Mouse (Mus musculus): ENCODE measurements around the gene Ccdc167. TPM values are rescaled to one million over a fixed set of nuclear protein-coding genes. Genes with fewer than 3 reads are reported as not detected.

Gene Ccdc167
- total RNA-seq (2021): 10 to 100 TPM; 12.7 to 17.2 TPM
- long read RNA-seq, experiment 1, transcript Ccdc167-202 (4 exons, 1,397 nt): major isoform, 15 of 18 reads
- long read RNA-seq, experiment 1, partial matches to known transcripts: 1 of 18 reads
- long read RNA-seq, experiment 1, other reads (novel, unspliced or antisense): 2 of 18 reads
- long read RNA-seq, experiment 2, full-length matches to known transcripts: 20 of 22 reads
- long read RNA-seq, experiment 2, partial matches to known transcripts: 1 of 22 reads
- long read RNA-seq, experiment 2, other reads (novel, unspliced or antisense): 1 of 22 reads

DNA sequence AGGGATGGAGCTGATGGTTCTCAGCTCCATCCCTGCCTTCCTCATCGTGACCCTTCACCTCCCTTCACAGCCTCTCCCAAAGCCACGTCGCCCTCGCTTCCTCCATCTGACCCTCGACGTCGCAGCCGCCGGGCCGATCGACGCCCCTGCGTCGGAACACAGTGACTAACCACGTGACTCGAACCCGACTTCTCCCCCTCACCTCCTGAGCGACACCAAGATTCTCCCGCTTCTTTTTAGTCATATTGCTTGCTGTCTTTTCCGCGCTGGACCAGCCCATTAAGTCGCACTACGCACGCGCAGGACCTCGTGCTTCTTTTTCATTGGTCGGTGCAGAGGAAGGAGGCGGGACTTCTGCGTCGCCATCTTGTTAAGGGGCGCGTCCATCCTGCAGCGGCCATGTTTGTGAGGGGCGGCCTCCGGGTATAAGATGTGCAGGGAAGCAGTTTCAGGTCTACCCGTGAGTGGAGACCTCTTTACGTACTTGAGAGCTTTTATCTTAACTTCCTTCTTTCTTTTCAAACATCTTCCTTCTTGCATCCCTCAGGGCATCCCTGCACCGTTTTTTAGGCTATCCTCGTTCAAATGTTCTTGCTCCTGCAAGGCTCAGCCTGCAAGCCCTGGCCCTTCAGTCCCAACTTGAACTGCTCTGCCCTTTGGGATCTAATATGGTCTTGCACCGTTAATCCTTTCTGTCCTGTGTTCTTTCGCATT is at the start of gene Ccdc167:
Gene Ccdc167 (minus strand): TSS at position 313 of the 714 bp plus-strand sequence.
- peak; percentile 97 for DNase-seq

DNA sequence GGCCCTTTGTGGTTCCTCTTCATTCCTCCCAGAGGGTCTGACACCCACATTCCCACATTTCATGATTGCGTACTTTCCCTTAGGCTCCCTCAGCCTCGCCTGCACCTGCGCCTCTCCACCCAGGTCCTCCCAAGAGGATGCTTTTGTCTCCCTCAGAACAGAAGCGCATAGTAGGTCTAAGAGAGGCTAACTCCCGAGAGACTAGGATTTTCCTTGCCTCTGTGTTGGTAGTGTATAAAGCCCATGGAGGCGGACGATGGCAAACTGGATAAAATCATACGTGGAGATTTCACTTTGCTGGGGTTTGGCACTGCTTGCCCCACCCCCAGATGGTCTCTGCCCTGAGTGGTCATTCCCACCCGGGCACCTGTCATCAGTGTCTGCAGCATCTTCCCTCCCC is 48.5 kb upstream of the Ccdc167 start:
- no peak for DNase-seq

DNA sequence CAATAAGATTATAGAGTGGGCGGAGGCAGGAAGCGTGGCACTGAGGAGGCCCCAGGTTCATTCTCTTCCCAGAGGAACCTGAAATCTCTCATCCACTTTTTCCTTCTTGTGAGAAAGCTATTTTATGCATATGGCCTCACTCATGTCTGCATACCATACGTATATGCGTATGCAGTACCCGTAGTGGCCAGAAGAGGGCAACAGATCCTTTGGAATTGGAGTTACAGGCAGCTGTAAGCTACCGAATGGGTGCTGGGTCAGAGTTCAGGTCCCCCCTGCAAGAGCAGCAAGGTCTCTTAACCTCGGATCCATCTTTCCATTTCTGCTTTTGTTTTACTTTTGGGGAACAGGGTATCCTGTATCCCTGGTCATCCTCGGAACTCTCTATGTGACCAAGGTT is 45.7 kb upstream of the Ccdc167 start:
- peak; percentile 51 for DNase-seq

DNA sequence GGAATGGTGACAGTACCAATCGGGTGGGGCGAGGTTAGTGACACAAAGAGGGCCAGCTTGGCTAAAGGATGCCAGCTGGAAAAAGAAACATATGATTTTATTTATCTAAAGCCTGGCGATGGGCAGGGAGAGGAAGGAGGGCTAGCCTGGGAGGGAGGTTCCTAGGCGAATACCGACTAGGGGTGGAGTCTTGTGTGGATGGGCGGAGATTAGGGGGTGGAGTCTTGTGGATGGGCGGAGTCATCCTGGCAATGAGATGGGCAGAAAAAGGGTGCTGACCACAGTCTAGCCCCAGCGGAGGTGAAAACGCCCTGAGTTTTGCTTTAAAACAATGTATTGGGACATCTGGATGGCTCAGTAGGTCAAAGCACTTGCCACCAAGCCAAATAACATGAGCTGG is 45.1 kb upstream of the Ccdc167 start:
- DNase-seq: no peak

DNA sequence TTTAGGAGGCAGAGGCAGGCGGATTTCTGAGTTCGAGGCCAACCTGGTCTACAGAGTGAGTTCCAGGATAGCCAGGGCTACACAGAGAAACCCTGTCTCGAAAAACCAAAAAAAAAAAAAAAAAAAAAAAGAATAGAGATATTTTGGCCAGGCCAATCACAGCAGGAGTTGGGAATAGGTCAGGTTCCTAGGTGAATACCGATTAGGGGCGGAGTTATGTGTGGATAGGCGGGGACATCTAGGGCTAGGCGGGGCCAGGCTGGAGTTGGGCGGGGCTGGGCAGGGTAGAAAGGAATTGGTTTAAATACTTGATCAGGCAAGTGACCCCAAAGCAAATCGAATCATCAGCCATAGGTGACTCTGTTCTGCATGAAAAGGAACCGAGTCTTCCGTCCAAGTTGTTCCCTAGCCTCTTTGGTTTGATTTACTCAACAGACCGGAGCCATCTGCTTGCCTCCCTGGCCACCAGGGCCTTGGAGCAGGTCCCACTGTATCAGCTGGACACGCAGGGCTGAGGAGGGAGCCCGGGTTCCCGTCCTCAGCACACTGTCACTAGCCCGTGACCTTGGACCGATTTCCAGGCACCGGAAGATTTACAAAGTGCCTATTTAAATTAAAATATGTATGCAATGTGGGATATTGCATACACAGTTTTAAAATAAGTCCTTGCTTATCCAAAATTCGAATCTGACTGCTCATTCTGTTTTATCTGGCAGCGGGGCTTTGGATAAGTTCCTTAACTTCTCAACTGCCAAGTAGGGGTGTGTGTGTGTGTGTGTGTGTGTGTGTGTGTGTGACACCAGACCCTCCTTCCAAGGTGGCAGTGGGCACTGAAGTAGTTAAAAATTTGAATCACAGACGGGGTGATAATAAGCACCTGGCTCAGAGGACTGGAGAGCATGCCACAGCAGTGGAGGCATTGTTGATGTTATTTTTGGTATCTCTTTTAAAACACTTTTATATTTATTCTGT is 43.8 kb upstream of the Ccdc167 start:
- peak; percentile 34 for DNase-seq

DNA sequence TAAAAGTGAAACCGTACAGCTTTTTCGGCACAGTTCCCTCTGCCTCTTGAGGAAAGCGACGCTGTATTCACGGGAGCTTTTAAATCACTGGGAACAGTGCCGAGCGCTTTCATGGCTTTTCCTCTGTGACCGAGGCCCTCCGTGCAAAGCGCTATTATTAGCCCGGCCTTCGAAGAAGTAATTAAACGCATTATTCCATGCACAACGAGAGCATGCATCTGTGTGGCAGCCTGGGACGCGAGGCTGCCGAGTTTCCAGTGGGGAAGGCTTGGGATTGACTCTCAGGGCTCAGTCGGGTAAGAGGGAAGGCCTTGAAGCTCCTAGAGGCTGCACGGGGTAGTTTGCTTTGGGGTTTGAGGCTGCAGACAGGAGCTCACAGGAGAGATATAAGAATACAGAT is 43.1 kb upstream of the Ccdc167 start:
- peak; percentile 41 for DNase-seq

DNA sequence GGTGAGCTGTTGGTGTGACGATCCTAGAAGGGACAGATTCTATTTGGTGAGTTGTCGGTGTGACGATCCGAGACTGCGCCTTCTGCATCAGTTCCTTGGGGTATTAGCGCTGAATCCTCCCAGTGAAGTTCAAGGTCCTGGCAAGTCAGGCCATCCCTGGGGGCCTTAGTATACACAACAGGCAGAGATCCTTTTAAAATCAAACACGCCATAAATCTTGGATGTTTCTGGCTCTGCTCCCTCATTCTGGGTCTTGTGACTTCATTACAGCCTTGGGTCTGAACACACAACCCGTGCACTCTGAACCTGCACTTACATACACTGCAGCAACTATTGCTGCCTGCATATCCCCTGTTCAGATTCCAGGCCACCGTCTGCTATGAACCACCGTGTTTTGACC is 39.5 kb upstream of the Ccdc167 start:
- peak; percentile 55 for DNase-seq

DNA sequence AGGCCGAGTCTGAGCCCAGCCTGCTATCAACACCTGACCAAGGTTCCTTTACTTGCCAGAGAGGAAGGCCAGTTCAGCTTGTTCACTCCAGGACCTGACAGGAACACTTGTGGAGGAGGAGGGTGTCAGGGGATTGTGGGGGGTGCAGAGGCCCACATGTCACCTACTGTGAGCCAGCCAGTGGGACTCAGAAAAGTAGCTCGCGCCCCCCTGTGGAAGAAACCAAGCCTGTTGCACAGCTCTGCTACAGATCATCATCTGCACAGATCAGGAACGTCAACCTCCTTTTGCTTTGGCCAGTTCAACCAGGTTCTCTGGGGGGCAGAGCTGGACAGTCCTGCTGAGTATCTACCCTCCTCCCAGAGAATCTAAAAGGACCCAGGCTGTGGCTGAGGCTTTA is 37.7 kb upstream of the Ccdc167 start:
- DNase-seq: no peak

DNA sequence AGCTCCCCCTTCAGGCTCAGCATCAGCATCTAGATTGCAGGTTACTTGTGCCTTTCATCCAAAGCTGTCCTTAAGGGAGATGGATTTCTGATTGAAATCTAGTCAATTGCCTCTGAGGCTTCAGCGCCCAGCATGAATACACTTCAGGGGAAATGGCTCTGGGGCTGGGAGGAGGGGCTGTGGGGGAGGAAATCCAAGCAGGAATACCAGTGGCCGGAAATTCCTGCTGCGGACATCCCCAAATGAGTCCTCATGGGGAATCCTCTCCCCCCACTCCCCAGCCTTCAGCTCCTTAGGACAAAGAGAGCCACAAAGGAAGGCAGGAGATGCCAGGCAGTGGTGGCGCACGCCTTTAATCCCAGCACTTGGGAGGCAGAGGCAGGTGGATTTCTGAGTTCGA is 30.6 kb upstream of the Ccdc167 start:
- no peak for DNase-seq

DNA sequence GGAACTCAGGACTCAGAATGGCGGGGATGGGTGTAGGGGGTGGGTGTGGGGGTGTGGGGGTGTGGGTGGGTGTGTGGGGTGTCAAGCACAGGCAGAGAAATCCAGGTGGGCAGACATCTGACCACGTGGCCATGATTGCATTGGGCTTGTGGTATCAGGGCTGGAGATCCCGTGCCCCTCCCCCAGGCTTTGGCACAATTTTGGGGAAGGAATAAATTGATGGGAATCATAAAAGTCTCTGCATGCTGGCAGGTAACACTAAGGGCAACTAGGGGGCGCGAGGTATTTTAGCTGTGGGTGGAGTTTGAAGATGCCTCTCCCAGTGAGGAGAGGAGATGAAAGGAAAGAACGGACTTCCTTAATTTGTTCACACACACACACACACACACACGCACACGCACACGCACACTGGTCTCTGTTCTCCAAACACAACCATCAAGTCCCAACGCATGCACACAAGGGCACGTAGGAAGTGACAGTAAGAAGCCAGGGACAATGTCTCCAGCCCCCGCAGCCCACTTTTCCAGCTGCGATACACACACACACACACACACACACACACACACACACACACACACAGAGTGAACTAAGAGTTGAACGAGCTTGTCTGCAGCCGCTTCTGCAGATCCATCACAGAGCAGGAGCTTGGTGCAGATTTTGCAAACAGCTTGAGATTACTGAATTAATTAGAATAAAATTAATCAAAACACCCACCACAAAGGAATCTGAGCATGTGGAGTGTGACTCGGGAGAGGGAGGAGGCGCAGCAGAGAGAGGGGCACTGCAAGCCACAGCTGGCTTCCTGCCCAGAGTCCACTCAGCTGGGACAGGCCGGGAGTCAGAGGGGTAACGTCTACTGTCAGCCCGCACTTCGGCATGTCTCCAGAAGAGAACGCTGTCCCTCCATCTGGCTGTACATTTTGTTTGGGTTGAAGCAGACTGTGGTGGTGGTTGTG is 21.3 kb upstream of the Ccdc167 start:
- peak; percentile 61 for DNase-seq

DNA sequence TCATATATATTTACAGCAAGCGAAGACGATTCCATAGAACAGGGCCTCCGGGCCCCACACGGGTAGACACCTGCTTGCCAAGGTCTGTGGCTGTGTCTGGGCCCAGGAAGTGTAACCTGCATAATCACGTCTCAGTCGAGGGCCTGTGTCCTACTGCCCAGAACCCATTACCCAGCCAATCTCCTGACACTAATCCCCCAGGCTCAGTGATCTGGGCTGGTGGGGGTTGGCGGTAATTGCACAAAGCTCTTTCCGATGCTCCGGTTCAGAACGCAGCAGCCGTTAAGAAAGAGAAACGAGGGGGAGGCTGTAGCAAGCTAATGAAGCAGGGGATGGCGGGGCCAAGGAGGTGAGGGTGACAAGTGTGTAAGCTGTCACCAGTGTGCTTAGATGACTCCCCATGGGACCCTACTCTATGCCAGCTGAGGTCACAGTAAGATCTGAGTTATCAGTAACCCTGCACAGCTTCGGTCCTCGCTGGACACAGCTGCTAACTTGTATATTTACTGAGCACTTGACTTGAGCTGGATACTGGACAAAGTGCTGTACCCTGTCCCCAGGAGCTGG is 19.7 kb upstream of the Ccdc167 start:
- DNase-seq: no peak

DNA sequence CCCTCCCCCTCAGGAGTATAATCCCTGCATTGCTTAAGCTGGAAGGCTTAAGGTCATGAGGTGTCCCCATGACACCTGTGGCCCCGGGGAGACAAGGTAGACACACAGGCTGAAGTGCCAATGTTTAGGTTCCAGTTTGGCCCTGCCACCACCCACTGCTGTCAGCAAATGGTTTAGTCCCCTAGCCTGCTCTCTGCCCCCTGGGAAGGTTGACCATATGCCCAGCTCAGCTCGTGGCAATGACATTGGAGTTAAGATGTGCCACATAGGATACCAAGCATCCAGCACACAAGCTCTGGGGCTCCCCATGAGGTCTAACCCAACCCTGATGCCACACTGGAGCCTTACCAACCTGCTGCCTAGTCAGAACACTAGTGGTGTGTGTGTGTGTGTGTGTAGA is 15.7 kb upstream of the Ccdc167 start:
- DNase-seq: no peak

DNA sequence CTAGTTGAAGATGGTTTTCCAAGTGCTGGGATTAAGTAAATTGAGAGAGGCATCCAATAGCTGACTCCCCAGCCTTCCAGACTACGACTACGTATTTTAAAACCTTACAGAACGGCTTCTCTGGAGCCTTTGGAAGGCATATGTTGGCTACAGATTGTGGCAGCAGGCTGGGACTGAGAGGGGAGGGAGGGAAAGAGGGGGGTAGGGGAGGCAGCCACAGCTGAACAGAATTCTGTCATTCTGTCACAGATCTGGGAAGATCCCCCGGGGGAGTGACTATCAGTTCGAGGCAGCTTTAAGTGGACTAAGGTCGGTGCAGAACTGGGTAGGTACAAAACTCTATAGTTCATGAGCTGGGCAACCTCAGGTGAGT is 15.1 kb upstream of the Ccdc167 start:
- no peak for DNase-seq

DNA sequence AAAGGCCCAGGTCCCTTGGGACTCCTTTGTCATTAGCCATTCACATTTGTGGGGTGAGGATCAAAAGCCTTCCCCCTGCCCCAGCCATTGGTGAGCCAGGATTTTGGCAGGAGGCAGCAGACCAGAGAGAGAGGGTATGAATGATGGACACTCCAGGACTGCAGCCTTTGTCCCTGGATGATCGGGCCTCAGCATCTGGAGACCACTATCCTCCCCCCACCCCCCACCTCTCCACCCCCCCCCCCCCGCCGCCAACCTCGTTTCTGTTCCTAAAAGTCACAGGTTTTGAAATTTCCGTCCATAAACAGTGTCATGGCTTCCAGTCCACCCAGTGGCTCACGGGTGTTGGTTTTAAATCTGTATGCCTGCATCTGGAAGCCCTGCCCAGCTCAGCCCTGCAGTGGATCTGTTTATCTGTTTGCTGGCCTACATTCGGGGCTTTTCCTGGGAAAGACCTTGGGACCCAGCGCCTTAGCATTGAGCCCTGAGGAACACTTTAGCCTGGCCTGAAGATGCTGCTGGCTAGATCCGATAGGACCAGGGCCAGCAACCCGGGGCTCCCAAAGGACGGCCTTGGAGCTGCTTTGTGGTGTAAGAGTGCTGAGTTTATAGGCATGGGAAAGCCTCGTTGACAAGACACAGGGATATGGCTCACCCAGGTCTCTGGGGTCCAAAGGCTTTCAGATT is 14.6 kb upstream of the Ccdc167 start:
- peak; percentile 53 for DNase-seq

DNA sequence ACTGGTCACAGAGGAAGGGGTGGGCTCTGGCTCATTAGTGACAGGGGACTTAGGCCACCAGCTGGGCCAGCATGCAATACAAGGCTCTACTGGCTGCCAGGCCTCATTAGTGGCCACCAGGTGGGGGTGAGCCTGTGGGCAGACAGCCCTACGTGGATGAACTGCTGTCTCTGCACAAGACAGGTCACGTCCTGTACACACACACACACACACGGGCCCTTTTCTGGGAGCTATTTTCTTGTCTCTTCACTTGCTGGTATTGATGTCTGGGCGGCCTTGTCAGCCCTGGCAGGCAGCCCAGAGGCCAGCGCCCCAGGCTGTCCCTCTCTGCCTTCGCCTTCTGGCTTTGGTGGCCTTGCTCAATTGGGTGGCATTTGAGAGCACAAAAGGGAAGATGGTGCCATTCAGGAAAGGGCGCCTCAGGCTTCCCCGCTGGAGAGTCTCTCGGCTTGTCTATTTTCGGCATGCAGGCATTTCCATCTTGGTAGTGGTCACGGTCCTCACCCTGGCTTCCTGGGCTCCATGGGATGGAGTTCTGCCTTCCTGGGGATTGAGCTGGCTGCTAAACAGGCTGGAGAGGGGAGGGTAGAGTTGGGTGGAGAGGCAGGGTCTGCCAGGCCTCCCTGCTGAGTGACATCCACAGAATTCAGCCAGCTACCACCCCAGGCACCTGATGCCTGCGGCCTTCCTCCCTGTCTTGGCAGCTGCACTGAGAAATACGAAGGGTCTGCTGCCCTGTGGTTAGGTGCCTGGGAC is 13.8 kb upstream of the Ccdc167 start:
- peak; percentile 83 for DNase-seq

DNA sequence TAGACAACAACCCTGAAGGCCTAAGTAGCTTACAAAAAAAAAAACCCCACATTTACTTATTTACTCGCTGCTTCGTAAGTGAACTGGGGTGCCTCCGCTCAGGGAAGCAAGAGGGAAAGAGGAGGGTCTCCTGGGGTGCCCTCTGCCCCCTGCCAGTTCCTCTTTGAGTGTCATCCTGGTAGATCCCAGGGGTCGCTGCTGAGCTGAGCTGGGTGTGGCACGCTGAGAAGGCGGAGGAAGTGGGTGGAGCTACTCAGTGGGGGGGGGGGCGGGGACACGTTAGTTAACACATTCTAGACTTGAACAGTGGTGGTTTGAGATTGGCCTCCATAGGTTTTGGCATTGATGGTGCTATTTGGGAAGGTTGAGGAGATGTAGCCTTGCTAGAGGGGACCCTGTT is 11.2 kb upstream of the Ccdc167 start:
- DNase-seq: no peak

DNA sequence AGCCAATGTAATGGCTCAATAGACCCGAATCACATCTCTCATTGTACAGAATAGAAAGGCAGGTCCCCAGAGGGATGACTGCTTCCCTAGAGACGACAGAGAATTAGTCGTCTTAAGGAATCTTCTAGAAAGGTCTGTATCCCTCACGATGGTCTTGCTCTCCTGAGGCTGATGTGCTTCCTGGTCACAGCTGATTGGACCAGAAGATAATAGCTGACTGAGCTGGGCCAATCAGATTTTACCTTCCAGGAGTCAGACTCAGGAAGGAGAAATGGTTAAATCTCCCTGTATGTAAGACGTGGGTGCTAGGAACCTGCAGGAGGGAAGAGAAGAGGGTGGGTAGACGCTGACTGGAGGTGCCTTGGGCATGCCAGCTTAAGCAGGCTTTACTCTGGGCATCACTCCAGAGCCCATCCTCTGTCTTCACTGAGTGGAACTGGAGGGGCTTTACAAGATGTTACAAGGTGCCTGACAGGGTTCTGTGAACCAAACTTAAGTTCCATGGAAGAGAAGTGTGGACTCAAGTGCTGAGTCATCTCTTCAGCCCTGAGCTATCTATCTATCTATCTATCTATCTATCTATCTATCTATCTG is 8.3 kb upstream of the Ccdc167 start:
- DNase-seq: no peak

DNA sequence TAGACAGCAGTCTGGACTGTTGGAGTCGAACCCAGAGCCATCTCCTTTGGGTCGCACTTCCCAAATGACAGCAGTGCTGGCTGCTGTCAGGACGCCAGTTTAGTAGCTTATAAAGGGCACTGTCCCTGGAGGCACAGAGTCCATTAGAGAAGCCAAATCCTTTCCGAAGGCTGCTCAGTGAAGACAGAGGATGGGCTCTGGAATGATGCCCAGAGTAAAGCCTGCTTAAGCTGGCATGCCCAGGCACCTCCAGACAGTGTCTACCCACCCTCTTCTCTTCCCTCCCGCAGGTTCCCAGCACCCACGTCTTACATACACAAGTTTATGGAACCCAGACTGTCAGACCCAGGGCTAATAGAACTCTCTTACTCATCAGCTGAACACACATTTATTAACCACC is 7.8 kb upstream of the Ccdc167 start:
- peak; percentile 45 for DNase-seq

DNA sequence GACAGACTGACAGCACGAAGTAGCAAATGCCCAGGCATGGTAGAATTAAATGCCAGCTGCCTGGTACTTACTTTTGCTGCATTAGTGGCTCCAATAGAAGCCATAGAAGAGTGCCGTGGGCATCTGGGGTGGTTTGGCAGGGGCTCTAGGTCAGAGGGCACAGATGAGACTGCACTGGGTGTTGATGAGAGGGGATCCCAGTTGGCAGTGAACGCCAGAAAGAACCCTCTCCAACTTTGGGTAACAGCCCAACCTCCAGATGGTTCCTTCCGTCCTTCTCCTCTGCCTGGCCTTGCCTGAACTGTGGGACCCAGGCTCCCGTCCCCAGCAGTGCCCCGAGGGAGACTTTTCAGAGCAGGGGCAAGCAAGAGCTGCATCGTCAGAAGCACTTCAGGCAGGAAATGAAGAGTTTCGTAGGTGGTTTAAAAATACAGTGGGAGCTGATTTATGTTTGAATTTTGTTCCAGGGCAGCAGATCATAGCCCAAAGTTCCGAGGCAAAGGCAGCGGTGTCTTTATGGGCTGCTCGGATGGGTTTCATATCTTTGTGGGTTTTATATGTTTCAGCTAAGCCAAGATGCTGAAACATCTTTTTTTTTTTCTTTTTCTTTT is 4.0 kb upstream of the Ccdc167 start:
- DNase-seq: no peak
